Mouse (Mus musculus) E14TG2a.4 (cell line): ENCODE measurements around the gene Sdk2.

Source experiments
- CTCF ChIP-seq: conservative IDR thresholded peaks from 2 replicates; pipeline ENCODE4 v1.5.1; 2014; ENCODE audit warnings: low read length
- POU5F1 ChIP-seq: IDR thresholded peaks from 2 replicates; pipeline ENCODE4 v1.6.1; 2014; ENCODE audit warnings: low read length, borderline replicate concordance

GRCm38 (mm10) chr11:113851750-113852149 lies 215.1 kb downstream of the Sdk2 start:
- no peak for TF ChIP-seq CTCF
- TF ChIP-seq POU5F1, result no peak
